Mouse (Mus musculus): ENCODE measurements around the gene Ces4a.

GRCm38 (mm10) chr8:105182201-105182600, 50.6 kb downstream of the Ces4a start:
- no peak for TF ChIP-seq POLR2A (IDR thresholded peaks at IDR 0.05; ENCODE audit: control insufficient read depth in 1 of 2, insufficient read depth in 1 of 2, low read depth in 1 of 2, low read length in 2 of 2, poor library complexity in 1 of 2)
- no peak for TF ChIP-seq CTCF (IDR thresholded peaks at IDR 0.05 in 2 of 3, conservative IDR thresholded peaks at IDR 0.05 in 1 of 3; ENCODE audit: control insufficient read depth in 1 of 3, insufficient read depth in 1 of 3, low read depth in 2 of 3, low read length in 3 of 3, poor library complexity in 1 of 3, severe bottlenecking in 1 of 3)
- TF ChIP-seq ZMIZ1 (IDR thresholded peaks at IDR 0.05; ENCODE audit: low read depth, low read length), result no peak
- TF ChIP-seq CHD2 (IDR thresholded peaks at IDR 0.05; ENCODE audit: low read length), result no peak
- TF ChIP-seq ZC3H11A (IDR thresholded peaks at IDR 0.05; ENCODE audit: low read depth, low read length), result no peak
- no peak for TF ChIP-seq NELFE (IDR thresholded peaks at IDR 0.05; ENCODE audit: low read depth, low read length)
- TF ChIP-seq EP300 (IDR thresholded peaks at IDR 0.05; ENCODE audit: low read depth in 1 of 2, low read length in 2 of 2), result no peak
- TF ChIP-seq SIN3A (IDR thresholded peaks at IDR 0.05; ENCODE audit: low read length), result no peak
- no peak for TF ChIP-seq ETS1 (IDR thresholded peaks at IDR 0.05; ENCODE audit: low read depth, low read length)
- TF ChIP-seq ZNF384 (IDR thresholded peaks at IDR 0.05; ENCODE audit: low read depth, low read length), result no peak
- TF ChIP-seq MAZ (IDR thresholded peaks at IDR 0.05; ENCODE audit: low read depth, low read length), result no peak
- no peak for TF ChIP-seq NRF1 (IDR thresholded peaks at IDR 0.05; ENCODE audit: insufficient read depth, low read depth, low read length, poor library complexity, severe bottlenecking)
